Mouse (Mus musculus) urinary bladder, postnatal 4 days (tissue): ENCODE measurements around the gene Prrt1.
A peak's percentile ranks its signal among the peaks of the same experiment; 100 is the strongest.

Experiments used
- DNase-seq, 2 experiments: peaks; one replicate each; pipeline ENCODE4 v3.0.0; 2021 to 2022; ENCODE audit warnings: low spot score in 2 of 2

Gene Prrt1

DNA sequence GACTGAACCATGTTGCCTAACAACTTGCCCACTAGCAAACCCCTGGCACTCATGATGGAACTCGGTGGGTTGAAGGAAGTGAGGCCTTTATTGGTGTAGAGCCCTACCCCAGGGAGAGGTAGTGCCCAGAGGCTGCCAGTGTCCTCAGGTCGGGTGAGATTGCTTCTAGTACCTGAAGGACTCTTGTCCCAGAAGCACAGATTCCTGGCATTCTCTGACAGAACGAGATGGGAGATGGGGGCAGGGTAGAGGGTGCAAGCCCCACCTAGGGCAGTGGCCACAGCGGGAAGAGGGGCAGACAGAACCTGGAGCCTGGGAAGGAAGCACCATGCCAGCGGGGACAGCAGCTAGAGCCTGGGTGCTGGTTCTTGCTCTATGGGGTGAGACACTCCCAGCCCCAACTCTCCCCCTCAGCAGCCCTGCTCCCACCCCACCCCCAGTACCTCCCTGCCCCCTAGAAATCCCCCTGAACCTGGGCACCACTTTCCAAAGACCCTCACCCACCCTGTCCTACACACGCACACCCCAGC is 31.7 kb upstream of the Prrt1 start, which contains the start of gene Ager:
Gene Ager, plus strand, starts transcription at position 297 of the 530 bp plus-strand sequence.
- DNase-seq: no peak

DNA sequence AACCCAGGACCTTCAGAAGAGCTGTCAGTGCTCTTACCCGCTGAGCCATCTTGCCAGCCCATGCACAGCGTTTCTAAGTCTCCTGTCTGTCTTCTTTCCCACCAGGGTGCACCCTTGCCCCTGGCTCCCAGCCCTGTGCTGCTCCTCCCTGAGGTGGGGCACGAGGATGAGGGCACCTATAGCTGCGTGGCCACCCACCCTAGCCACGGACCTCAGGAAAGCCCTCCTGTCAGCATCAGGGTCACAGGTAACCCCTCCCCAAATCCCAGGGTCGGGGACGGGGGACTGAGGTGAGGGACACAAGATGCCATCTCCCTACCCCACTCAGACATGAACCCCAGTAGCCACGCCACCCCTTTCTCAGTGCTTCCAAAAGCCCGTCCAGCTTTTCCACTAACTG is 29.4 kb upstream of the Prrt1 start:
- no peak for DNase-seq

DNA sequence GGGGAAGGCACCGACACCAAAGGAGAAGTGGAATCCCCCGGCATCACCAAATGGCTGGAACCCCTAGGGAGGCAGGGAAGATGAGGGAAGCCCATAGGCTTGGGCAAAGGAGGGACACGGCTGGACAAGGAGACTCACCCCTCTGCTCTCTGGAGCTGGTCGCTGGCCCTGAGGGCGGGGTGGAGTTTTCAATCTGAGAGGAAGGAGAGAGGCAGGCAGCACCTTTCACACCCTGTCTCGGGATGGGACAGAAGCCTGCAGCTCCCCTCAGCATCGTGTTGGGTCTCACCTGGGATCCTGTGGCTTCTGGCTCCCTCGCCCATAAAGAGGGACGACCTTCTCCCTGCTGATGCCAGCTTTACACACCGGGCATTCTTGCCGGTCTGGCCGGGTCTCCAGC is 27.5 kb upstream of the Prrt1 start:
- no peak for DNase-seq

DNA sequence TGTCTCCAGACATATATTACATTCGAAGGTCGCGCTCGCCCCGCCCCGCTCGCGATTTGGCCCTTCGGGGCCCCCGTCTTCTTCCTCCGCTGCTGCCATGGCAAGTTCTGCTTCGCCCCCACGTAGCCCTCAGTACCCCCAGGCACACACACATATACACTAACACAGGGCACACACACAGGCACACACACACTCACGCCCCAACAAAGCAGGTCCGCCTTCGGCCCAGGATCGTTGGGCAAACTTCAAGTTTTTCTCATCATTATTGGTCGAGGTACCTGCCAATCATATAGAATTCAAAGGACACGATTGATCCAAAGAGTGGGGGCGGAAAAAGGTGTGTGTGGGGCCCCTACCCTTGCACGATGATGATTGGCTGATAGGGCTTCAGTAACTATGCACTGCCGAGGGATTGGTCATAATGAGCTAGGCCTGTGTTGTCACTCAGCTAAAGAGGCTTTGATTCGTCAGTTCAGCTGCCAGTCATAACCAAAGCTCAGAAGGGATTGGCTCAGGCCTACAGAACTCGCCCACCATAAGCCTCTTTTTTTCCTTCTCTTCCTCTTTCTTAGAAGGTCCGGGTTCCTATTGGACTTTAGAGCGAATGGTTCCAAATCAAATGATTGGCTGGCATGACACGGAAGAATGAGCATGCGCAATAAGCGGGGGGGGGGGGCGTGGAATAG is 25.8 kb upstream of the Prrt1 start, which contains the start of gene Rnf5:
Gene Rnf5, minus strand, starts transcription at position 316 of the 686 bp plus-strand sequence.
- DNase-seq: peak; percentile 97 to 99

DNA sequence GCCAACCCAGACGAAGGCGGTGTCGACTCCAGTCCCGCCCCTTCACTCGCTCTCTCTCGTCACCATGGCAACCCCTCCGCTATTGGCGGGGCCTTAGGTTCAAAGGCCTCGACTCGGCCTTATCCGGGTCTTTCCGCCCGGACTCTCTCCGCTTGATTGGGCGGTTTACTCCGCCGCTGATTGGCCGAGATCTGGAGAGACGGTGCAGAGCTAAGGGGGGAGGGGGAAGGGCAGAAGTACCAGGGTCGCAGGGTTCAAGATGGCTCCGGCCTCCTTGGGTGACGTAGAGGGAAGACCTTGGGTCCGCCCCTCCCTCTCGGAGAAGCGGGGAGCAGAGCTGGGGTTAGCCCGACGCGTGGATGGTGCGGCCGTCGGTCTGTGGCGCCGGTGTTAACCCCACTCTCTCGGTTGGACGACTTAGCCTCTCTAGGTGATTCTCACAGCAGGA is 25.2 kb upstream of the Prrt1 start, which contains the start of gene Agpat1:
Gene Agpat1, plus strand, starts transcription at position 202 of the 448 bp plus-strand sequence.
- peak; percentile 99 for DNase-seq

DNA sequence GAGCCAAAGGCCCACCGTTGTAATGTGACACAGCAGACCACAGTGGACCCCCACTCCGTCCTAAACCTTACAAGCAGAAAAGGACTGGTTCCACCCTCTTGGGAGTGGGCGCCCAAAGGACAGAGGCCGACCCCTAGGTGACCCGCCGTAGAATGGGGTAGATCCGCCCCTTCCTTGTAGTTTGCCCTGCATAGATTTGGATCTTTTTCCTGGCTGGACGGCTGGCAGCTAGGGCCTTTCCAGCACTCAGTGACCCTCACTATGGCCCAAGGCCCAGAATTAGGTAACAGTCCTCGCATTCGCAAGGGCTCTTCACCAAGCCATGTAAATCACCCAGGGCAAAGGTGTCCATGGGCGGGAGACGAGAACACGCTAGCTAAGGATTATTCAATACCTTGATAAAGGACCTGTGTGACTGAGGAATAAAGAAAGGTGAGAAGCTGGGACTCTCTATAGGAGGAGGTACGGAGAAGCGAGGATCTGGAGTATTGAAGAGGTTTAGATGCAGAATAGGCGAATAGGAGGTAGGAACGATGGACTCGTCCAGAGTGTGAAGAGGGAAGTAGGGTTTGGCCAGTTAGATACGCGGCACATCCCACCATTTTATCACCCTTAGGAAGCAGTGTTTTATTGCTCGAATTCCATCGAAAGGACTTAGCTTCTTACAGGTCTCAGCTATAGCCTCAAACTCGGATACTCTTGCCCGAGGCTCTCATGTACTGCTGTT is 24.7 kb upstream of the Prrt1 start:
- DNase-seq: no peak

DNA sequence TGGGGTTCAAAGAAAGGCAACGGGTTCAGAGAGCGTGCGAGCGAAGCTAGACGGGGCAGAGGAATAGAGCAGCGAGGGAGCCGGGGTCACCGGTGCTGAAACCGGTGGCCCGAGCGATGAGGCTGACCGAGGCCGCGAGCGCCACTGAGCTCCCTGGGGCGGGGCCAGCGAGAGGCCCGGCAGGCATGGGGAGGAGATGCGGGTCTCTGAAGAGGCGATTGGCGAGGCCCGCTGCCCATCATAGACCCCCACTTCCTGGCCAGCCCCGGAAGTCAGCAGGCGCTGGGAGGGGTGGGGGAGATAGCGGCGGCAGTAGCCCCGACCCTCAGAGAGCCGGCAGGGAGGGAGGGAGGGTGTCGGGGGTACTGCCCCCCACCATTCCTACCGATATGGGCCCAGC is 23.7 kb upstream of the Prrt1 start:
- DNase-seq: peak; percentile 95 to 97

DNA sequence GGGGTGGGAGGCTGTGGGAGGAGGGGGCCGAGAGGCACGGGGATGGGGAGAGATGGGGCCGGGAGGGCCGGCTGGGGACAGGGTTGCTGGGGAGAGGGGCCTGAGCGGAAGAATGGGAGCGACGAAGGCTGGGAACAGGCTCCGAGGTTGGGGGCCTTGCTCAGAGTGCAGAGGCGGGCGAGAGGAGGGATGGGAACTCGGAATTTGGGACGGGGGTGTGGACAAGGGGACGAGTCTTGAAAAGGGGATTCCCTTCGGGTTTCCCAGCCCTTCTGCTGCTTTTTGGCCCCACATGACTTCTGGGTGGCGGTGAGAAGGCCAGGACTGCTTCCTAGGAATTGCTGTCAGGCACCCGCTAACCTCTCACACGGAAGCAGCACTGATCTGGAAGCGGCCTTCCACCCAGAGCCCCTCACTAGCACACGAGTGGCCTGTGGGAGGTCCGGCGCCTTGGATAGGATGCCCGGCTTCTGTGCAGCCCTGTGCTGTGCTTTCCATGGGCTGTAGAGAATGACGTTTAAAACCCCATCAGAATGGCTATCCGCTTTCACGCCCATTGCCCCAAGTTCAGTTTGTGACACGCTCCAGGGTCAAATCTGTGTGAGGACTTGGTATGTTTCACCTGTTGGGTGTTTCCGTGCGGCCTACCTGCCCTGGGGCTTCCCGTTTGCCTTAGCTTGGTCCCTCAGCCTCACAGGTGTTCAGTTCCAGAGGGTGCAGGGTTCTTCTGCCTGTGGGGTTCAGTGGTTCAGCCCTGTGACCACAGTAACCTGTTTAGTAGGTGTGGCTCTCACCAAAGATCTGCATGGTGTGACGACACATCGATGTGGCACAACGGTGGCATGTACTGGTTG is 22.9 kb upstream of the Prrt1 start:
- DNase-seq: no peak

DNA sequence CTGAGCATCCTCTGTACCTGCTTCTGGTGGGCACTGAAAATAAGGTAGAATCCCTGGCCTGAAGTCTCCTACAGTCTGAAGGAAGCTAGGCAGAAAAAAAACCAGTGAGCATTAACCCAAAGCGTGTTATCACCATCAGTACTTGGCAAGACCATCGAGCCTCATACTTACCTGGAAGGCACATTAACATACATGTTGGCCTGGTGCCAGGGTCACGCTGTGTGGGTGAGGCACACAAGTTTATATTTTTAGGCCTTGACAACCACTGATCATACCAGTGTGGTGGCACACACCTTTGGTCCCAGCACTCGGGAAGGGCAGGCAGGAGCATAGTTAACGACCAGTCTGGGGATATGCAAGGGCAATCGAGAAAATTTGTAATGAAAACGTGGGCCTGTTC is 21.3 kb upstream of the Prrt1 start:
- DNase-seq: no peak

DNA sequence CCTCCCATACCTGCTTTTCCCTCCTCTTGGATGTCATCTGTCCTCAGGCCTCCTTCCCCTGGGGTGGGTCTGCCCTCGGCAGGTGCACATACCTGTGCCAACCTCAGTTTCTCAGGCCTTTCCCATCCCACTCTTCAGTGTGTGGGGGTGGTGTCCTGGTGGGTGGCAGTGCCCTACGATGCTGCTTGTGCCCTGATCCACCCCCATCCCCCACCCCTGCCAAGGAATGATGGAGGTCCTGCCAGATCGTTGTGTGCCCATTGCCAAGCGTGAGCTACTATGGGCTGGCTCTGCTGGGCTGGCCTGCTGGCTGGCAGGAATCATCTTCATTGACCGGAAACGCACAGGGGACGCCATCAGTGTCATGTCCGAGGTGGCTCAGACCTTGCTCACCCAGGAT is 18.3 kb upstream of the Prrt1 start:
- no peak for DNase-seq

DNA sequence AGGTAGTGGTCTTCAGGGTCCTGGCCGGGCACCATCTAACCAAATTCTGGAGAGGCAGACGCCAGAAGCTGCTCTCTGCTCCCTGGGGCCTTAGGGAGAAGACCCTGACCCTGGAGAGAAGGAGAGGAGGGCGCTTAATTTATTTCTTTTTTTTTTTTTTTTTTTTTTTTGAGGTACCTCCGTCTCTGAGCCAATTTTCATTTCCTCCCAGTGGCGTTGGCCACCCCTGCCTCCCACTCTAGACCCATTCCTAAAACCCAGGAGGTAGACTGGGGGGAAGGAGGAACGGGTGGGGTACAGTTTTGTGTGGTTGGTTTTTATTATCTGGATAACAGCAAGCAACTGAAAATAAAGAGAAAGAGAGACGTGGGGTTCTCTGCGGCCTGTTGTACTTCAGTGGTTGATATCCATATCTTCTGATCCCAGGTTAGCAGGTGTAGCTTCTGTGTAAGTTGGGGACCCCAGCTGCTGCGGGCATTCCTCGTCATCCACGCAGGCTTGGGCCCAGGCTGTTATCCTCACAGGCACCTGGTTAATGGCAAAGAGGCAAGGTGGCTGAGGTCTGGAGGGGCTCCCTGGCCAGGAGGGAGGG is 16.2 kb upstream of the Prrt1 start:
- no peak for DNase-seq

DNA sequence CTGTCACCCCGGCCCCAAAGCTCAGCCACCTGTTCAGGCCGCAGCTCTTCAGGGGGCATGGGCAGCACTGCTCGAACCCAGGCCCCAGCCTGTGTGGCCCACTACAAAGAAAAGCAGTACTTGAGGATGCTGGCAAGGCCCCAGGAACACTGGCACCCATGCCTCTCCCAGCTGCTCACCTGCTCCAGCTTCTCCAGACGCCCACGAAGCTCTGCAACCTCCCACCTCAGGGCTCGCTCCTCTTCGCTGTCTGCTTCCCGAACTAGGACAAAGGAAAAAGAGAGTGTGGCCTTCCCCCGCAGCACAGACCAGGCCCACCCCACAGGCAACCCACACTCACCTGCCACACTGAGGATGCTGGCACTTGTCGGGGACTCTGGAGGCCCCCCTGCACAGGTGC is 15.5 kb upstream of the Prrt1 start:
- no peak for DNase-seq

DNA sequence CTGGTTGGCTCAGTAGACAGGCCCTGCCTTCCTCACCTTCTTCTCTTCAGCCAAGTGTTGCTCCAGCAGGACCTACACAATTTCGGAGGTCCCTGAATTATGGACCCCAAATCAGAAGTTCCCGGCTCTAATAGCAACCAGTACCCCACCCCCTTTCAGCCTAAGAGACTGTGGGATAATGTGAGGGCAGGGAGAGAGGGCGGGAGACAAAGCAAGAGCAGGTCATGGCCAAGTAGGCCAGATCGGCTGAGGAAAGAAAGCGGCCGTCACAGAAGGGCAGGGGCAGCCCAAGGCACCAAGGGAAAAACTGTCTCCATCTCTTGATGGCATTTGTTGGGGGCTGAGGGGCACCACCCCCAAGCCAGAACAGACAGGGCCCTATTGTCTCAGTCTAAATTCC is 13.5 kb upstream of the Prrt1 start, which contains the start of gene Egfl8:
Gene Egfl8, minus strand, starts transcription at position 101 of the 400 bp plus-strand sequence.
- no peak for DNase-seq

DNA sequence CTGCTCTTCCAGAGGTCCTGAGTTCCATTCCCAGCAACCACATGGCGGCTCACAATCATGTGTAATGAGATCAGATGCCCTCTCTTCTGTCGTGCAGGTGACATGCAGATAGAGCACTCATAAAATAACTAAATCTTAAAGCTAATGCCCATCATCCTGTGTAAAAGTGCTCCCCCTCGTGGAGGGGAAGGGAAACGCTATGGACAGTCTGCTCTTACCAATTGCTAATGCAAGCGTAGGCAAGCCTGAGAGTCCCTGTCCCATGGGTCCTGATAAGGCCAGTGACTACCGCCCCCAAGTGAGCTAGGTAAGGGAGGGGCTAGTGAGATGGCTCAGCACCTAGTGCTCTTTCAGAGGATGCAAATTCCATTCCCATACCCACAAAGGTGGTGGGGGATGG is 10.3 kb upstream of the Prrt1 start:
- no peak for DNase-seq

DNA sequence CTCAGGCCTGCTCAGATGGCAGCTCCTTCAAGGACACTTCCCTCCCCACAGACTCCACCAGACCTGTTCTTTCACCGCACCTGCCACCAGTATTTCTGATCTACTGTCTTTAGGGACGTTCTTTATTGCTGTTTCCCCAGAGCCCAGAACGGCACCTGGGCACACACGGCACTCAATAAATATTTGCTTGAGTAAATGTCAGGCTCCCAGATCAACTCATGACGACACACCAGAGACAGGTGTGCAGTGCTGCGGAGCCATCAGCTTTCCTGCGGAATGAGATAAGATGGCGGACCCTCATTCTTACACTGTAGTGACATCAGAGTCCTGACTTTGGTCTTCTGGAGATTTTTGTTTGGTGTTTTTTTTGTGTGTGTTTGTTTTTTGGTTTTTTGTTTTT is 8.3 kb upstream of the Prrt1 start:
- DNase-seq: no peak

DNA sequence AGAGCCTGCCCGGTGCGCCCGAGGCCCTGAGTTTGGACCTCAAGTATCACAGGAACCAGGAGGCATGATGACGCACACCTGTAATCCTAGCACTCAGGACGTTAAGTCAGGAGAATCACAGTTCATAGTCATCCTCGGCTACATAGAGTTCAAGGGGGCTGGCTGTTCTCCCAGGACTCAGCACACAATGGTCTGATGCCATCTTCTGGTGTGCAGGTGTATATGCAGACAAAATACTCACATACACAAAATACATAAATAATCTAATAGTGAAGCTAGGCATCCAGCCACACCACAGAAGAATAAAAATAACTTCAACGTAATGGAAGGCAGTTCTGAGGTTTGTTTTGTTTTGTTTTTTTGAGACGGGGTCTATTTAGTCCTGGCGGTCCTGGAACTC is 6.2 kb upstream of the Prrt1 start:
- DNase-seq: no peak

DNA sequence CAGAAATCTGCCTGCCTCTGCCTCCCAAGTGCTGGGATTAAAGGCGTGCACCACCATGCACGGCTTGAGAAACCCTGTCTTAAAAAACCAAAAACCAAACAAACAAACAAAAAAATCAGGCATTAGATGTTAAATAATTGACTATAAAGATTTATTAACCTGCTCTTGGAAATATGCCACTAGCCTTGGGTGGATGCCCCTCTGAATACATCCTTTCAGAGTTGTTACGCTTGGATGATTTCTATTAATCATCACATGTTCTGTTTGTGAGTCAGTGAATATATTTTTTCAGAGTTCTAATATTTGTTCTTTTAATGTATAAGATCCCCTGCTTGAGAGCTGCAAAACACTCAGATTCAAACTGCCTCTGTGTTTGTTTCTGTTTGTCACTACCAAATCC is 4.4 kb upstream of the Prrt1 start:
- DNase-seq: no peak

DNA sequence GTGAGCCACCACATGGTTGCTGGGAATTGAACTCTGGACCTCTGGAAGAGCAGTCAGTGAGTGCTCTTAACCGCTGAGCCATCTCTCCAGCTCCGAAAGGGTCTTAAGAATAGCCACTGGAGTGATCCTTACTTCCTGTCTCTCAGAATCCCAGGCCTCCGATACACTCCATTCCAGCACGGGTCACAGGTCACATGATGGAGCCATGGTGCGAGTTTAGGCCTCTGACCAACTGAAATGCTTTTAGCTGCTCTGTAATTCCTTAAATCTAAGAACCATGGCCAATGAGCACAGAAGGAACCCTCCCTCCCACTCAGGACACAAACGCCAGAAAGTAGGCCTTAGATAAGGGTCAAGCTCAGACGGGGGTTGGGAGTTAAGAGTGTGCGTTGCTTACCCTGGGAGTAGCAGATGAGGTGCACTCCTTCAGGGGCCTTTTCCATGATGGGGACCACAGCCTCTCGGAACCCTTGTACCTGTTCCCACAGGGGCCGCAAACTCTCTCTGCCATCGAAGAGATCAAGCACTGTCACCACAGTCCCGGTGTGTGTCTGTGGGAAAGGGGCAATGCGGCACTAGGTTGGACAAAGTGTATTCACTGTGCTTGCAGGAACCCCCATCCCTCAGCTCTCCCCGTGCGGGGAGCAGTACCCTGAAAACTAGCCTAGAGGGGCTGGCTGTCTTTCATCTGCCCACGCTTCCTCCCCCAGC is 3.1 kb upstream of the Prrt1 start:
- no peak for DNase-seq

DNA sequence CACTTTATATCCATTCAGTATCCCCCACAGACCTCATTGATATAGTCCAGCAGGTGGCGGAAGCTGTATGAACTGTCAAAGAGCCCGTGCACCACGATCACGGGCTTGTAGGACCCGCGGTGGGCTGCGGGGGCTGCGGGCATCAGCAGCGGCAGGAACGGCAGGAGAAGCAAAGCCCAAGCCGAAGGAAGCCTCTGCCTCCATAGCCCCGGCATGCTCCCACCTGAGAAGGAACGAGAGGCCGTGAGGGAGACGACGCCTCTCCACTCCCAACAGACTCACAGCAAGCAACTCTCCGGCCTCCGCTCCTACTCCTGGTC is 2.6 kb upstream of the Prrt1 start:
- peak in 1 of 2 experiments; percentile 61 for DNase-seq

DNA sequence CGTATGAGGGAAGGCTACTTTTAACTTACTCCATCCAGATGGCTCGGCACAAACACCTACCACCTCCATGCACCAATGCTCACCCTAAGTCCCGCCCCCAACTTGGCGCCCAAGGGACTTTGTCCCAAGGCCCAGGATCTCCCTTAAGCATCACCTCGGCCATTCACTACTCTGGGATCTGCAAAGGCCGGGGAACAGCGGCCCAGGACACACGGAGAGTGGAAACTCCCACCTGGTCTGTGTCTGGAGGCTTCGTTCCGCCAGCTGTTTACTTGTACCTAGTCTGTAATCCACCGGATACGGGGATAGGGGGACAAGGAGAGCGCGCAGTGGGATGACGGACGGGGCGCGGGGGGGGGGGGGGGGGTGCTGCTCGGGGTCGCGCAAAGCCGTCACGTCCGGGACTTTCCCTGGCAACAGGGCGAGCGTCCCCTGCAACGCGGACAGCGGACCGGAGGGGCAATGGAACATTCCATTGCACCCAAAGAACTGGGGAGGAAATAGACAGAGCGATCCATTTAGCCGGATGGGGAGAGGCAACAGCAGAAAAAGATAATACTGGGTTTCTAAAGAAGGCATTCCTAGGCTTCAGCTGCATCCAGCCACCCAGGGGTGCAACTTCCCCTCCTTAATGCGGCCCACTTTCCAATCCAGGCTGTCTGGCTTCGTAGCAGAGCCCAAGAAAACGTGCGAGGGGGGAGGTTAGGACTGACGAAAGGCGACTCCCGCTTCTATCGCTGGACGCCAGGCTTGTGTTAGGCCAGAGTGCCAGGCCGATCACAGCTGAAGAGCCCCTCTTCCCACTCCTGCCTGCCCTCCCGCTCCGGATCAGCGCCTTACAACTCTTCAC is 2.0 kb upstream of the Prrt1 start:
- DNase-seq: peak; percentile 84 to 85
